Mouse (Mus musculus) limb, embryonic 15.5 days (tissue): ENCODE results near the gene Snx1. TPM values are rescaled to one million over a fixed set of nuclear protein-coding genes. Genes with fewer than 3 reads are reported as not detected.

Experiments
- ATAC-seq: fragments of 200-750 bp; cut with Nextera tagmentation; 2 replicates; pipeline ENCODE4 v1.8.0; 2017; ENCODE audit warnings: low read depth, moderate TSS enrichment; ENCODE audit not compliant: insufficient number of reproducible peaks, low FRiP score, low TSS enrichment
- H3K27ac ChIP-seq: fragments of 300-500 bp; sonication (generic); 2 replicates; pipeline ENCODE4 v1.5.1; 2015; ENCODE audit warnings: moderate library complexity, mild to moderate bottlenecking, inconsistent platforms
- H3K27me3 ChIP-seq: fragments of 300-500 bp; sonication (generic); 2 replicates; pipeline ENCODE4 v1.6.1; 2015; ENCODE audit warnings: inconsistent platforms
- H3K36me3 ChIP-seq: fragments of 300-500 bp; sonication (generic); 2 replicates; pipeline ENCODE4 v1.6.1; 2015; ENCODE audit warnings: inconsistent platforms
- H3K4me1 ChIP-seq: fragments of 300-500 bp; sonication (generic); 2 replicates; pipeline ENCODE4 v1.6.1; 2015; ENCODE audit warnings: inconsistent platforms
- H3K4me2 ChIP-seq: fragments of 300-500 bp; sonication (generic); 2 replicates; pipeline ENCODE4 v1.6.1; 2015; ENCODE audit warnings: mild to moderate bottlenecking, inconsistent platforms
- H3K4me3 ChIP-seq: fragments of 300-500 bp; sonication (generic); 2 replicates; pipeline ENCODE4 v1.5.1; 2015; ENCODE audit warnings: mild to moderate bottlenecking, inconsistent platforms
- H3K9ac ChIP-seq: fragments of 300-500 bp; sonication (generic); 2 replicates; pipeline ENCODE4 v1.6.1; 2015; ENCODE audit warnings: inconsistent platforms
- H3K9me3 ChIP-seq: fragments of 300-500 bp; sonication (generic); 2 replicates; pipeline ENCODE4 v1.6.1; 2016; ENCODE audit warnings: inconsistent platforms
- WGBS: fragments of 180-500 bp; shearing (Covaris S2); methylation state at CpG from one replicate; pipeline ENCODE4 v1.1.7; 2015; 5-methylcytosine and 5-hydroxymethylcytosine counted together
- polyA plus RNA-seq: library from polyadenylated mRNA; unstranded; fragments of >200 nt; fragmentation: Nextera tagmentation; extraction: Ambion mirVana; gene quantifications from 2 replicates; pipeline ENCODE4 v1.2.1, GENCODE M21; 2015

Snx1 gene
- polyA plus RNA-seq, 1 experiment from 2014 or later: 115 TPM

- ATAC-seq: no peak
- Histone ChIP-seq H3K27ac (no peak overlapping the region), H3K9ac (no peak overlapping the region), H3K4me3 (no peak overlapping the region), H3K4me2 (no peak overlapping the region), H3K27me3 (no peaks in the 10 kb centered on the region), H3K9me3 (no peaks in the 10 kb centered on the region), H3K36me3 (peaks cover 12% of the 10 kb centered on the region; the same call in 1 of the 2 replicates), H3K4me1 (0 out of 2 replicates have a peak, but pooled peaks cover 5% of the 10 kb centered on the region)
- WGBS: 82% methylated on average over 4 of the region's 4 CpGs
Observed at GRCm38 (mm10) chr9:66081999-66082398, 44.4 kb downstream of the Snx1 start.

GRCm38 (mm10) chr9:66080804-66081459 lies 45.5 kb downstream of the Snx1 start:
- Histone ChIP-seq H3K9me3 (no peaks in the 10 kb centered on the region), H3K4me2 (no peak overlapping the region), H3K27ac (no peak overlapping the region), H3K27me3 (no peaks in the 10 kb centered on the region), H3K4me1 (0 out of 2 replicates have a peak, but pooled peaks cover 5% of the 10 kb centered on the region), H3K36me3 (peaks cover 3% of the 10 kb centered on the region; the same call in 1 of the 2 replicates), H3K9ac (no peak overlapping the region), H3K4me3 (no peak overlapping the region)
- WGBS: 75% methylated on average over 3 of the region's 3 CpGs
- no peak for ATAC-seq

GRCm38 (mm10) chr9:66078493-66078892 lies 47.9 kb downstream of the Snx1 start:
- H3K4me3 ChIP-seq: no peak overlapping the region
- H3K27ac ChIP-seq: peak overlapping the region; percentile 73
- WGBS: 9% methylated on average over 14 of the region's 14 CpGs
- H3K36me3 ChIP-seq: no peaks in the 10 kb centered on the region
- no peaks in the 10 kb centered on the region for H3K27me3 ChIP-seq
- H3K4me2 ChIP-seq: peak overlapping the region; percentile 14; the same call in 1 of the 2 replicates
- ATAC-seq: peak; percentile 61; the same call in 1 of the 2 replicates
- H3K9me3 ChIP-seq: no peaks in the 10 kb centered on the region
- H3K4me1 ChIP-seq: 0 out of 2 replicates have a peak, but pooled peaks cover 5% of the 10 kb centered on the region
- H3K9ac ChIP-seq: no peak overlapping the region

GRCm38 (mm10) chr9:66078072-66078471 lies 48.3 kb downstream of the Snx1 start:
- Histone ChIP-seq H3K36me3 (no peaks in the 10 kb centered on the region), H3K9ac (no peak overlapping the region), H3K4me3 (no peak overlapping the region), H3K27me3 (no peaks in the 10 kb centered on the region), H3K4me2 (peak overlapping the region; percentile 14; the same call in 1 of the 2 replicates), H3K27ac (peak overlapping the region; percentile 73), H3K9me3 (no peaks in the 10 kb centered on the region), H3K4me1 (0 out of 2 replicates have a peak, but pooled peaks cover 5% of the 10 kb centered on the region)
- 58% methylated on average over 3 of the region's 3 CpGs for WGBS
- no peak for ATAC-seq

- Histone ChIP-seq H3K9ac (no peak overlapping the region), H3K36me3 (no peaks in the 10 kb centered on the region), H3K4me2 (no peak overlapping the region), H3K27ac (no peak overlapping the region), H3K27me3 (peaks cover 12% of the 10 kb centered on the region), H3K4me1 (peaks cover 12% of the 10 kb centered on the region), H3K9me3 (no peaks in the 10 kb centered on the region), H3K4me3 (no peak overlapping the region)
- 79% methylated on average over 7 of the region's 7 CpGs for WGBS
- no peak for ATAC-seq
Observed at GRCm38 (mm10) chr9:66072754-66073153, 53.6 kb downstream of the Snx1 start.

GRCm38 (mm10) chr9:66070151-66070550 lies 56.2 kb downstream of the Snx1 start:
- WGBS: 84% methylated on average over 5 of the region's 5 CpGs
- Histone ChIP-seq H3K4me1 (peaks cover 12% of the 10 kb centered on the region), H3K4me2 (peak overlapping the region; percentile 94; the same call in 1 of the 2 replicates), H3K36me3 (peaks cover 24% of the 10 kb centered on the region), H3K9me3 (no peaks in the 10 kb centered on the region), H3K9ac (no peak overlapping the region), H3K27ac (no peak overlapping the region), H3K4me3 (no peak overlapping the region), H3K27me3 (peaks cover 18% of the 10 kb centered on the region)
- ATAC-seq: no peak

GRCm38 (mm10) chr9:66069583-66069982 lies 56.8 kb downstream of the Snx1 start, which contains the start of gene Snx22:
Gene Snx22, minus strand, starts transcription at chr9:66069719.
- WGBS: 1% methylated on average over 22 of the region's 22 CpGs
- no peak within 1 kb of the TSS for H3K27ac ChIP-seq
- no peaks in the 10 kb centered on the region for H3K9me3 ChIP-seq
- peak within 1 kb of the TSS; percentile 94 for H3K4me2 ChIP-seq
- H3K27me3 ChIP-seq: peaks cover 18% of the 10 kb centered on the region
- H3K4me3 ChIP-seq: peak within 1 kb of the TSS; percentile 46
- H3K36me3 ChIP-seq: peaks cover 26% of the 10 kb centered on the region
- peaks cover 12% of the 10 kb centered on the region for H3K4me1 ChIP-seq
- peak; percentile 59; the same call in 1 of the 2 replicates for ATAC-seq
- peak within 1 kb of the TSS; percentile 33 for H3K9ac ChIP-seq

GRCm38 (mm10) chr9:66068971-66069391 lies 57.4 kb downstream of the Snx1 start:
- H3K27me3 ChIP-seq: peaks cover 18% of the 10 kb centered on the region
- under 1% methylated on average over 30 of the region's 30 CpGs for WGBS
- H3K4me3 ChIP-seq: peak overlapping the region; percentile 46
- H3K36me3 ChIP-seq: peaks cover 31% of the 10 kb centered on the region
- H3K9ac ChIP-seq: peak overlapping the region; percentile 33
- H3K9me3 ChIP-seq: no peaks in the 10 kb centered on the region
- no peak overlapping the region for H3K27ac ChIP-seq
- no peak for ATAC-seq
- peak overlapping the region; percentile 94 for H3K4me2 ChIP-seq
- H3K4me1 ChIP-seq: peaks cover 12% of the 10 kb centered on the region

- no peak overlapping the region for H3K9ac ChIP-seq
- H3K27me3 ChIP-seq: peaks cover 18% of the 10 kb centered on the region
- H3K4me2 ChIP-seq: no peak overlapping the region
- peaks cover 41% of the 10 kb centered on the region for H3K36me3 ChIP-seq
- H3K27ac ChIP-seq: no peak overlapping the region
- ATAC-seq: no peak
- WGBS: 76% methylated on average over 4 of the region's 4 CpGs
- no peak overlapping the region for H3K4me3 ChIP-seq
- no peaks in the 10 kb centered on the region for H3K9me3 ChIP-seq
- H3K4me1 ChIP-seq: peaks cover 12% of the 10 kb centered on the region
Observed at GRCm38 (mm10) chr9:66068056-66068455, 58.3 kb downstream of the Snx1 start.

GRCm38 (mm10) chr9:66067542-66067941 lies 58.8 kb downstream of the Snx1 start:
- no peak for ATAC-seq
- no peak overlapping the region for H3K27ac ChIP-seq
- peaks cover 46% of the 10 kb centered on the region for H3K36me3 ChIP-seq
- H3K4me2 ChIP-seq: no peak overlapping the region
- 29% methylated on average over 5 of the region's 5 CpGs for WGBS
- peaks cover 12% of the 10 kb centered on the region for H3K4me1 ChIP-seq
- H3K27me3 ChIP-seq: peaks cover 18% of the 10 kb centered on the region
- no peaks in the 10 kb centered on the region for H3K9me3 ChIP-seq
- H3K9ac ChIP-seq: no peak overlapping the region
- H3K4me3 ChIP-seq: no peak overlapping the region

GRCm38 (mm10) chr9:66066791-66067190 lies 59.6 kb downstream of the Snx1 start:
- ATAC-seq: no peak
- Histone ChIP-seq H3K36me3 (peaks cover 48% of the 10 kb centered on the region), H3K9ac (no peak overlapping the region)

GRCm38 (mm10) chr9:66064316-66064715 lies 62.1 kb downstream of the Snx1 start:
- Histone ChIP-seq H3K9ac (no peak overlapping the region), H3K27ac (no peak overlapping the region), H3K4me3 (no peak overlapping the region), H3K9me3 (no peaks in the 10 kb centered on the region), H3K27me3 (0 out of 2 replicates have a peak, but pooled peaks cover 11% of the 10 kb centered on the region), H3K36me3 (peaks cover 48% of the 10 kb centered on the region), H3K4me2 (no peak overlapping the region), H3K4me1 (peaks cover 19% of the 10 kb centered on the region)
- 93% methylated on average over 11 of the region's 11 CpGs for WGBS
- no peak for ATAC-seq

More at GRCm38 (mm10) chr9:66066791-66067190, 59.6 kb downstream of the Snx1 start:
- 90% methylated on average over 3 of the region's 3 CpGs for WGBS
- peaks cover 18% of the 10 kb centered on the region for H3K27me3 ChIP-seq
- H3K9me3 ChIP-seq: no peaks in the 10 kb centered on the region
- no peak overlapping the region for H3K4me2 ChIP-seq
- peaks cover 12% of the 10 kb centered on the region for H3K4me1 ChIP-seq
- H3K27ac ChIP-seq: no peak overlapping the region
- H3K4me3 ChIP-seq: no peak overlapping the region
